In the genomic region with DNA sequence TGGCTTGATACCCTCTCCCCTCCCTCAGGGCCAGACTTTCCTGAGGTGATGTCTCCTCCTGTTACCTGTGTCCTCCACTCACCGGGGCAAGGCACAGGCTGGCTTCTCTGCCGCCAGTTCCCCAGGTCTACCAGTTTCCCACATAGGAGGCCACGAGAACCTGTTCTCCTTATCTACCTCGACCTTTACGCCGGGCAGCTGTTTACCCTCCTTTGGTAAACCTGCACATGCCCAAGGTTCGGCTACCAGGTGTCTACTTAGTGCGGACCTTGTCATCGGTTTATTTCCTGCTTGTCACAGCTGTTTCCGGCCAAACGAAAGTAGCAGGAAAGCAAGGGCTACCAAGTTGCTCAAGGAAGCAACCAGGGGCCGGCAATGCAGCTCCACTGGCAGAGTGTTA, we compare ENCODE assay signal across 30 mouse cellular contexts. TPM values are rescaled to one million over a fixed set of nuclear protein-coding genes. Genes with fewer than 3 reads are reported as not detected.
DNase-seq lines count a peak whose midpoint lies in the region; ATAC-seq lines count a peak whose summit lies in the region.
"Had no signal": no experiment of that assay in that cellular context is flagged by ENCODE, and none has a peak within 500 bp of the region (broad histone marks: within the 10 kb centered on the region; RNA-seq: fewer than 3 reads in every experiment).

No protein-coding gene starts in this region.

- H3K4me1 ChIP-seq in liver, embryonic 15.5 days (replicated peaks): peaks cover 45% of the 10 kb centered on the region
- H3K4me1 ChIP-seq in stomach, embryonic 16.5 days (ENCODE audit: control insufficient read depth, insufficient read depth, low read length): peaks cover 11% of the 10 kb centered on the region
- H3K4me1 ChIP-seq in midbrain, embryonic 10.5 days: peaks cover 25% of the 10 kb centered on the region

- no peaks in the 10 kb centered on the region for H3K9me3 ChIP-seq in liver, embryonic 15.5 days (replicated peaks)
- H3K9me3 ChIP-seq in stomach, embryonic 16.5 days (replicated peaks; ENCODE audit: control insufficient read depth, low read length): no peaks in the 10 kb centered on the region
- no peaks in the 10 kb centered on the region; the same call in 1 of the 2 replicates for H3K9me3 ChIP-seq in midbrain, embryonic 10.5 days (replicated peaks)
- H3K9me3 ChIP-seq: embryonic facial prominence, embryonic 12.5 days; hindbrain, embryonic 12.5 days; neural tube, embryonic 15.5 days had no signal

- H3K27ac ChIP-seq in liver, embryonic 15.5 days (replicated peaks): 0 out of 2 replicates have a peak overlapping the region, but pooled peaks have one; percentile 15
- peak overlapping the region; percentile 81 for H3K27ac ChIP-seq in stomach, embryonic 16.5 days (ENCODE audit: low read length)
- no peak overlapping the region for H3K27ac ChIP-seq in midbrain, embryonic 10.5 days (replicated peaks)
- H3K27ac ChIP-seq: embryonic facial prominence, embryonic 12.5 days; hindbrain, embryonic 12.5 days; layer of hippocampus, adult 2 months; neural tube, embryonic 15.5 days had no signal

- H3K4me3 ChIP-seq in liver, embryonic 15.5 days (replicated peaks): no peak overlapping the region
- no peak overlapping the region for H3K4me3 ChIP-seq in stomach, embryonic 16.5 days (replicated peaks; ENCODE audit: low read length)
- no peak overlapping the region for H3K4me3 ChIP-seq in midbrain, embryonic 10.5 days
- H3K4me3 ChIP-seq: embryonic facial prominence, embryonic 12.5 days; hindbrain, embryonic 12.5 days; layer of hippocampus, adult 2 months; neural tube, embryonic 15.5 days had no signal

- peak; percentile 58 for DNase-seq in urinary bladder, postnatal 14 days (ENCODE audit: low spot score)
- no peak for DNase-seq in urinary bladder, postnatal 25 days (ENCODE audit: low spot score)
- no peak for DNase-seq in embryo, embryonic 11 days
- no peak for DNase-seq in midbrain, embryonic 10.5 days (ENCODE audit: low spot score)
- DNase-seq: adrenal gland, adult 8-10 months; cerebellum, adult 11-12 months; cerebellum, postnatal 14 days; forebrain, postnatal 0 days; gastrocnemius, postnatal 36 days; kidney, adult 9 months; kidney, postnatal 14 days; lung, adult 18-20 months; lung, postnatal 10 days; right cerebral cortex, postnatal 14 days had no signal

- H3K4me2 ChIP-seq in liver, embryonic 15.5 days: no peak overlapping the region
- peak overlapping the region; percentile 22; the same call in 1 of the 2 replicates for H3K4me2 ChIP-seq in stomach, embryonic 16.5 days (ENCODE audit: low read depth, low read length)
- H3K4me2 ChIP-seq: embryonic facial prominence, embryonic 12.5 days; hindbrain, embryonic 12.5 days; midbrain, embryonic 11.5 days; neural tube, embryonic 15.5 days had no signal

- no peak for ATAC-seq in liver, embryonic 15.5 days (ENCODE audit: insufficient read depth)
- ATAC-seq in stomach, embryonic 16.5 days (ENCODE audit: insufficient read depth, low FRiP score): peak; percentile 75
- no peak for ATAC-seq in granulocyte monocyte progenitor cell, adult 5-6 weeks (replicated peaks; ENCODE audit: poor library complexity, severe bottlenecking)
- ATAC-seq: activated CD4-positive, CD25-positive, alpha-beta regulatory T cell, adult 4 months; forebrain, postnatal 0 days had no signal

- peaks cover 4% of the 10 kb centered on the region for H3K36me3 ChIP-seq in liver, embryonic 15.5 days (replicated peaks)
- H3K36me3 ChIP-seq in stomach, embryonic 16.5 days (ENCODE audit: control insufficient read depth, insufficient read depth, low read length): no peaks in the 10 kb centered on the region
- peaks cover 4% of the 10 kb centered on the region for H3K36me3 ChIP-seq in midbrain, embryonic 10.5 days
- H3K36me3 ChIP-seq: hindbrain, embryonic 12.5 days; neural tube, embryonic 15.5 days had no signal

- no peak overlapping the region for H3K9ac ChIP-seq in liver, embryonic 15.5 days
- H3K9ac ChIP-seq in stomach, embryonic 16.5 days (ENCODE audit: low read length): no peak overlapping the region
- H3K9ac ChIP-seq: embryonic facial prominence, embryonic 12.5 days; forebrain, postnatal 0 days; hindbrain, embryonic 12.5 days; neural tube, embryonic 15.5 days had no signal

- no peaks in the 10 kb centered on the region for H3K27me3 ChIP-seq in liver, embryonic 15.5 days
- no peaks in the 10 kb centered on the region for H3K27me3 ChIP-seq in stomach, embryonic 16.5 days (ENCODE audit: control insufficient read depth, insufficient read depth, low read length)
- H3K27me3 ChIP-seq in midbrain, embryonic 10.5 days (ENCODE audit: low read depth, poor library complexity, severe bottlenecking): no peaks in the 10 kb centered on the region
- H3K27me3 ChIP-seq: embryonic facial prominence, embryonic 12.5 days; hindbrain, embryonic 12.5 days; neural tube, embryonic 15.5 days had no signal

- 62% methylated on average over 12 of the region's 12 CpGs for WGBS in liver, embryonic 15.5 days (ENCODE audit: insufficient replicate concordance)
- 70% methylated on average over 12 of the region's 12 CpGs for WGBS in stomach, embryonic 16.5 days
- 89% methylated on average over 12 of the region's 12 CpGs for WGBS in midbrain, embryonic 10.5 days

RNA-seq across cellular contexts. Expression of a gene that starts 3.1 kb away (rescaled TPM):
- 134 and 140 TPM in 2 replicates for polyA plus RNA-seq in liver, embryonic 15.5 days (2015; fragmentation: Nextera tagmentation; extraction: Ambion mirVana)
- polyA plus RNA-seq in stomach, embryonic 16.5 days (2015; fragmentation: Nextera tagmentation; extraction: Ambion mirVana): 364 and 376 TPM in 2 replicates
- 82.9 and 104 TPM in 2 replicates for total RNA-seq in granulocyte monocyte progenitor cell, adult 5-6 weeks (2014; fragmentation: Nextera tagmentation)
- total RNA-seq in granulocyte monocyte progenitor cell, adult 5-6 weeks (2017): 161 and 171 TPM in 2 replicates
- 191 and 203 TPM in 2 replicates for polyA plus RNA-seq in midbrain, embryonic 10.5 days (2016; fragmentation: Nextera tagmentation; extraction: Ambion mirVana)

RNA-seq across cellular contexts. Expression of a gene that starts 43.4 kb away (rescaled TPM):
- not detected in 2 replicates for polyA plus RNA-seq in liver, embryonic 15.5 days (2015; fragmentation: Nextera tagmentation; extraction: Ambion mirVana)
- 2.9 and 4.5 TPM in 2 replicates for polyA plus RNA-seq in stomach, embryonic 16.5 days (2015; fragmentation: Nextera tagmentation; extraction: Ambion mirVana)
- not detected in 2 replicates for total RNA-seq in granulocyte monocyte progenitor cell, adult 5-6 weeks (2014; fragmentation: Nextera tagmentation)
- total RNA-seq in granulocyte monocyte progenitor cell, adult 5-6 weeks (2017): not detected in 2 replicates
- 0.05 and 0.14 TPM in 2 replicates for polyA plus RNA-seq in midbrain, embryonic 10.5 days (2016; fragmentation: Nextera tagmentation; extraction: Ambion mirVana)
- total RNA-seq: gastrocnemius, adult 18-20 months; gastrocnemius, postnatal 36 days; heart, adult 8-10 months; heart, postnatal 25 days; MEL had no signal
- polyA plus RNA-seq: activated CD4-positive, CD25-positive, alpha-beta regulatory T cell, adult 4 months; C2C12; spleen, adult 2 months; thymus, postnatal 0 days had no signal
